Mouse (Mus musculus) adrenal gland, adult 18-20 months (tissue): Measurements from ENCODE around the gene Zfp629. TPM values are rescaled to one million over a fixed set of nuclear protein-coding genes. Genes with fewer than 3 reads are reported as not detected.
"Not testable (repeated sequence)": the region's sequence is repeated elsewhere in the genome, so short reads cannot be mapped to it uniquely, and the experiment has no call there.

Source experiments
- DNase-seq, 2 experiments: peaks; one replicate each; pipeline ENCODE4 v3.0.0; 2021 to 2022; ENCODE audit warnings: low spot score in 2 of 2
- long read RNA-seq, 2 experiments: library from polyadenylated mRNA; stranded (forward); transcript quantifications; one replicate each; pipeline ENCODE4 v2.0.0; 2021
- total RNA-seq, 2 experiments: library from RNA; stranded (reverse); gene quantifications; 1 replicate in 1 of 2; 2 replicates in 1 of 2; pipeline ENCODE4 v1.2.3; 2021

Gene Zfp629
- total RNA-seq, result 10 to 100 TPM; 16.4 to 16.5 TPM
- long read RNA-seq, experiment 1, partial matches to known transcripts, result 0 of 3 reads
- long read RNA-seq, experiment 1, other reads (novel, unspliced or antisense), result 3 of 3 reads
- long read RNA-seq, experiment 2, partial matches to known transcripts, result 0 of 5 reads
- long read RNA-seq, experiment 2, other reads (novel, unspliced or antisense), result 5 of 5 reads

DNA sequence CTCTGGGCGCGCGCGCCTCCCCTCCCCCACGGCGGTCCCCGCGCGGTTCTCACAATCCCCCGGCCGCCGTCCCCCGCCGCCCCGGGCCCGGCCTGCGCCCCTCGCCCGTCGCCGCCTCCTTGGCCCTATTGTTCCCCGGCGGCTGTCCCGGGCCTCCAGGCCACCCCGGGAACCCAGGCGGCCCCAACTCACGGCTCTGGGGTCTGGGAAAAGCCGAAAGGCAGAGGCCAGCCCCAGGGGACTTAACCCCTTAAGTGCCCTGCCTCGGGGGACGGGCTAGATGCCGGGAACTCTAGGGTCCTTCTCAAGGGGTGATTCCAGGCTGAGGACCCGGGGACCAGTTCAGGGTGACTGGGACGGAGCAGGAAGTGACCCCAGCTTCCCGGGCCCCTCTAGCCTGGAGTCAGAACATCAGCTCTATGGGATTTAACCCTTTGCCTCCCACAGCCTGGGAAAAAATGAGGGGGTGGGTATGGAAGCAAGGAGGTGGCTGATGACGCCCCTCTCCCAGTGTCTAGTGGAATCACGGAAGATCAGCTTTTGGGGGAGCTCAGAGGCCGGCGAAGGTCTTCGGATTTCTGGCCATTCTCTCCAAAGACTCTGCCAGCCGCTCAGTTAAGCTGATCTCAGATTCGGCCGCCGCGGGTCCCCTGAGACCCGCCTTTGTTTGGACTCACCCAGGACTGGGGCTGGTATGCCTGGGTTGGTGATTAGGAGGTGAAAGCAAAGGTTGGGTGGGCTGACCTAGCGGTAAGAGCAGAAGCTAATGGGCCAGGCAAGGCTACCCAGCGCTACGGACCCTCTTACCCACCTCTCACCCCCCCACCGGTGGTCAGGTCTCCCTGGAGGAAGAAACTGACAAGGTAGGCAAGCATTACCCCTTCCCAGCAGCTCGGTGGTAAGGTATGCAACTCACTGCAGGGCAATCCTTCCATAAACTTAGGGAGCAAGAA is at the start of gene Zfp629:
Gene Zfp629, minus strand, starts transcription at position 907 of the 953 bp plus-strand sequence.
- peak; percentile 59 to 64 for DNase-seq

GRCm38 (mm10) chr7:127662926-127663325 is 47.3 kb upstream of the Zfp629 start:
- DNase-seq, result no peak

DNA sequence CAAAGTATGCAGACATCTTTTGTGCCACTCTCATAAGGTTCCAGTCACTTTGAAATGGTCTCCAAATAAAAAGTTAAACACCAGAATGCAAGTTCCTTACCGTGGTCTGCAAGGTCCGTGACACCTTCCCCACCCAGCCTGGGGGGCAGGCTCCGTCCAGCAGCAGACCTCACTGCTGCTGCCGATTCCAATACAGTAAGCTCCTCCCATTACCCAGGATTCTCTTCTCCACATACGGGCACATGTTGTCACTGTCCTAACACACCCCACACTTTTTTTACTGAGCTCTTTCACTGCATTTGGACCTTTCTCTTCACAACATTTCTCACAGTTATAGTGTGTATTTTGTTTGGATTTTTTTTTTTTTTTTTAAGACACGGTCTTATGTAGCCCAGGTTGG is 46.2 kb upstream of the Zfp629 start:
- DNase-seq, result no peak

- no peak for DNase-seq
Measured at GRCm38 (mm10) chr7:127660882-127661281, 45.3 kb upstream of the Zfp629 start.

DNA sequence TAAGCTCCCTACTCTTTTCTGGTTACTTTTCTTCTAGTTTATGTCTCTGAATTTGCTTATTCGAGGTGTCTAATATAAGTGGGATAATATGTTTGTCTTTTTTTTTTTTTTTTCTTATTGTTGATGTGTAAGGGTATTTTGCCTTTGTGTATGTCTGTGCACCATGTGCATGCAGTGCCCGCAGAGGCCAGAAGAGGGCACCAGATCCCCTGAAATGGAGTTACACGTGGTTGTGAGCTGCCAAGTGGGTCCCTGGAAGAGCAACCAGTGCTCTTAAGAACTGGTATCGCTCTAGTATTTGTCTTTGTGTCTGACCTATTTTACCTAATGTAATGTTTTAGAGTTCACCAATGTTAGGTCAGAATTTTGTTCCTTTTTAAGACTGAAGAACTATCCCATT is 41.3 kb upstream of the Zfp629 start:
- DNase-seq, result peak; percentile 60 to 75

DNA sequence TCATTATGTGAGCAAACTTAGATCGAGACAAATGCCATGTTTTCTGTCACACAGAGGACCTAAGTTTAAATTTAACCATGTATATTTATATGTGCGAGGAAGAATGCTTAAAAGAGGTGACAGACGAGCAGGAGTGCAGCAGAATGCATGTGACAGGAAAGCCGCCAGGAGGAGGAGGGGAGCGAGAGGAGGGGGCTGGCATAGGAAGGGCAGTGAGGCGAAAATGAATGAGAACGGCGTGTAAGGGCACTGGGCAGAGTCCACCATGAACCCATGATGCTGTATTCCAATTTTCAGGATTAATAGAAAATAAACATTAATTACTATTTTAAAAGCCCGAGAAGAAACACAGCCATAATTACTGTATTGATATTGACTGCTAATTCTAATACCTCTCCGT is 38.7 kb upstream of the Zfp629 start:
- DNase-seq, result no peak

GRCm38 (mm10) chr7:127652050-127652449 is 36.5 kb upstream of the Zfp629 start:
- no peak for DNase-seq

DNA sequence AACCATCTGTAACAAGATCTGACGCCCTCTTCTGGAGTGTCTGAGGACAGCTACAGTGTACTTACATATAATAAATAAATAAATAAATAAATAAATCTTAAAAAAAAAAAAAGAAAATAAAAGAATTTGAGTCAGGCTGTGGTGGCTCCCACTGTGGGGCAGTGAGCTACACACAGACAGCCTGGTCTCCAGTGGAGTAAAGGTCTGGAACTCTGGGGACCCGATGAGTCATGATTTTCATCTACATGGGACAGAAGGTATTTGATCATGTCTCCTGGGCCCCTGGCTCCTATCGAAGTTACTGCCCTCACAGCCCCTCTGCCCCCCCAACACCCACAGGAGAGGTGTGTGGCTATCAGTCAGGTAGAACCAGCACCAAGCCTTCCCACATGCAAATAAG is 36.0 kb upstream of the Zfp629 start:
- no peak for DNase-seq

DNA sequence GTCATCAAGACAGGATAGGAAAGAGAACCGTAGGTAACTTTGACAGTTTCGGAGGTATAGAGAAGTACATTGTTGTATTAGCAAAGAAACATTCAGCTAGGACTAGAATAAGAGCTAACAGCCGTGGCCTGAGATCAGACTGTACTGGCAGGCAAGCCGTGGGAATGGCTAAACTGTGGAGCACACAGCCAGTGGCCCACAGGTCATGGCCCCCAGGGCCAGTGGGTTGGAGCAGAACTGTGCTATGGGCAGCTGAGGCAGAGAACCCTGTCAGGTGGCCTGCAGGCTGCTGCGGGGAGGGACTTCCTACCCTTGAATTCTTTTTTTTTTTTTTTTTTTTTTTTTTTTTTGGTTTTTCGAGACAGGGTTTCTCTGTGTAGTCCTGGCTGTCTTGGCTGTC is 33.6 kb upstream of the Zfp629 start:
- DNase-seq, result no peak

DNA sequence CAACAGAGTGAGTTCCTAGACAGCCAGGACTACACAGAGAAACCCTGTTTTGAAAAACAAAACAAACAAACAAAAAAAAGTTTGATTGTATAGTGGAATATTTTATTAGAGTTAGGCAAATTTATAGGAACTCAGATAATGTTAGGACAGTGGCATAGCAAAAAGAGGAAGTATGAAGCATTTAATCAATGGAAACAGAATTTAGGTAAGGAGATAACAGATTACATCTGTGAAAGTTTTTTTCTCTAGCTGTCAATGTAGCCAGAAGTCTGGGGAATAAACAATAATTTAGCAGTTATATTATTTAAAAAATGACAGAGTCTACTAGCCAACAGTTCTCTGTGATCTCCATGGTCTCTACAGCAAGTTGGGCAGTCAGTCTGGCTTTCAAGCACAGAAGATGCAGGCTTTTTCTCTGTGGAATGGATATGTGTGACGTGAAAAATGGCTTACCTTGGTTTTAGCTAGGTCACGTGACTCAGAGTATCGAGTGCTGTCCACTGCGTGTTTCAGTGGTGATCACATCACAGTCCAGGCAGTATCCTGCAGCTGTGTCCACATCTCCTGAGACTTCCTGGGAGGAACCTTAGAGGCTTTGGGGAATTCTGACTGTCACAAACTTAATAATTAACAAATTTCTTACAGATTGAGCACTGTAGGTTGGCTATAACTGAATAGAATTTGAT is 33.1 kb upstream of the Zfp629 start:
- no peak for DNase-seq

DNA sequence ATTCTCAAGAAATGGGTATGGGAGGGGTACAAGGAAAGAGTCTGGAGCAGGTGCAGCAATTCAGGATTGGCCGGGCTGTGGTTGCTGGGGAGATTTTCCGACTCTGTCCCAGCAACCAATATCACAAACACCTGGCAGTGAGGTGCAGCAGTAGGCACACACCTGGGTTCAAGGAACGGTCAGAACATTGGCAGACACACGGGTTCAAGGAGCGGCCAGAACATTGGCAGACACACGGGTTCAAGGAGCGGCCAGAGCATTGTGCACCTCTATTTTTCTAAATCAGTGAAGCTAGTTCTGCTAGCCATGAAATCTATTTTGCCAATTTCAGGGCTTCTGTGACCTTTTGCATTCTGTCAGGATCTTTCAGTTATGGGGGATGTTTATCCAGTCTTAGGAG is 32.0 kb upstream of the Zfp629 start:
- not testable (repeated sequence) for DNase-seq

DNA sequence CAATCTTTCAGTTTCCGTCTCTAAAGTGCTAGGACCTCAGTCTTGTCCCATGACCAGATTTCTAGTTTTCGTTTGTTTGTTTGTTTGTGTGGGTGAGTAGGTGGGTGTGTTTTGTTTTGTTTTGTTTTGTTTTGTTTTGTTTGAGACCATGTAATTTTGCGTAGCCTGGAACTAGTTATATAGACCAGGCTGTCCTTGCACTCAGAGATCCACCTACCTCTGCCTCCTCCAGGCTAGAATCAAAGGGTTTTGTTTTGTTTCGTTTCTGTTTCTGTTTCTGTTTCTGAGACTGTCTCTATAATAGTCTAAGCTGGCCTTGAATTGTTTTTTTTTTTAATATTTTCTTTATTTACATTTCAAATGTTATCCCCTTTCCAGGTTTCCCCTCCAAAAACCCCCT is 30.8 kb upstream of the Zfp629 start:
- DNase-seq, result no peak

DNA sequence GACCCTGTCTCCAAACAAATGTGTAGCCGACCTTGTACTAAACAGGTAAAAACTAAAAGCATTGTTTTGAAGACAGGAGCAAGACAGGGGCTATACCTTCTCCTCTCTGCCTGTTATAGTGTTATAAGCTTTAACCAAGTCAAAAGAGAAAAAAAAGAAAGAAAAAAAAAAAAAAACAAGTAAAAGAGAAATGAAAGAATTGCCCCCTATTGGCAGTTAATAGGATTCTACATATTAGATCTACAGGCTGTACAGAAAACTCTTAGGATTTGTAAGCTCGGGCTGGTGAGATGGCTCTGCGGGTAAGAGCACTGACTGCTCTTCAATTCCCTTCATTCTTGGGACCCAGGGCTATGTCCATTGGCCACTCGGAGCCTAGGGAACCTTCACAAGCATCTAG is 26.7 kb upstream of the Zfp629 start:
- no peak for DNase-seq

- DNase-seq, result no peak
Measured at GRCm38 (mm10) chr7:127641260-127641659, 25.7 kb upstream of the Zfp629 start.

DNA sequence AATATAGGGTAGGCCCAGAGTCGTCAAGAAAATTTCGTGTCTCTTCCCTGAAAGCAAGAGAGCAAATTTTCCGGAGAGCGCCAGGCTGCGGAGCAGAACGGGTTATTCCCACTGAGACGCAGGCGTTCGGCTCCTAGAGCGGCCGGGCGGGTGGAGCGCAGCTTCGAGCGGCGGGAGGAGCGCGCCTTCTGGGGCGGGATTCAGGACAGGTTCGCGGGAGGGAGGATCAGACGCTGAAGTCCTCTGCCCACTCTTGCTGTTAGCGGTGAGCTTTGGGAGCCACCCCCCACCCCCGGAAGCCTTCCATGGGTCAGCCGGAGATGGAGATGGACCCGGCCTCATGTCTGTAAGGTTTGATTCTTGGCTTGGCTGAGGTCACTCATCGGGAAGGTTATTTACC is 21.4 kb upstream of the Zfp629 start:
- peak; percentile 71 to 73 for DNase-seq

DNA sequence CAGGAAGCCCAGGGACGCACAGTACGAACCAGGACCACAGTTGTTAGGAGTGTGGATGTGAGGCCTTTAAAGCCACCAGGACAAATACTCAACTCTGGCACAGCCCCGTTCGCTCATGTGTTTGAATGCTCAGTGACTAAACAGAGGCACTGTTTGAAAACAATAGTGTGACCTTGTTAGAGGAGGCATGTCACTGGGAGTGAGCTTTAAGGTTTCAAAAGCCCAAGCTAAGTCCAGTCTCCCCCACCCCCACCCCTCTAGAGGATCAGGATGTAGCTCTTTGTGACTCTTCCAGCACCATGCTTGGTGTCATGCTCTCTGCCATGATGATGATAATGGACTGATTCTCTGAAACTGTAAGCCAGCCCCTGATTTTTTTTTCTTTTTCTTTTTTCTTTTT is 15.8 kb upstream of the Zfp629 start:
- no peak for DNase-seq

DNA sequence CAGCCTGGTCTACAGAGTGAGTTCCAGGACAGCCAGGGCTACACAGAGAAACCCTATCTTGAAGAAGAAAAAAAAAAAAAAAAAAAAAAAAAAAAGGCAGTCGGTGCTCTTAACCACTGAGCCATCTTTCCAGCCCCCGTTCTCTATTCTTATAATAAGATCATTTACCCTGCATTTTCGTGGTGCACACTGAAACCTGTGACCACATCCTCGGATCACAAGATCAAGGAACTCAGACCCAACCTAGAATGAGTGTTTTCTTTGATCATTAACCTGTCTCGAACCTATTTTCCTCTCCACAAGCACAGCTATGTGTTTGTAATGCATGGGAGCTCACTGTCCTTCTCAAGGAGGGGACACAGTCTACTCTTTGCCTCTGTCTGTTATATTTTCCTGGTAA is 13.0 kb upstream of the Zfp629 start:
- no peak for DNase-seq

DNA sequence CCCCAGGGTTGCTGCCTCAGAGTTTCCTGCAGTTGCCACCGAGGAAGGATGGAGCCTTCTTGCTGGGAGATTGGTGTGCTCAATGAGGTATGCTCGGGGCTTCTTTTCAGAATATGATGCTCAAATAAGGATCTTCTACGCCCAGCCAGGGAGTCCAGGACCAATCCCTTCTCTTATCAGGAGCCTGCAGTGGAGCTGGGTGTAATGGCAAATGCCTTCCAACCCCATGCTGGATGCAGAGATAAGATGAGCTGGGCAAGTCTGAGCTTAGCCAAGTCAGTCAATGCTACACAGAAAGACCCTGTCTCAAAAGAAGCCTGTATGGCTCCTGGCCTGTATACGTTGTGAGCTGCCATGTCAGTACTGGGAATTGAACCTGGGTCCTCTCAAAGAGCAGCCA is 10.9 kb upstream of the Zfp629 start:
- DNase-seq, result no peak

- DNase-seq, result no peak
Measured at GRCm38 (mm10) chr7:127626039-127626438, 10.4 kb upstream of the Zfp629 start.

- DNase-seq, result not testable (repeated sequence)
Measured at GRCm38 (mm10) chr7:127618402-127618801, 2.8 kb upstream of the Zfp629 start.

DNA sequence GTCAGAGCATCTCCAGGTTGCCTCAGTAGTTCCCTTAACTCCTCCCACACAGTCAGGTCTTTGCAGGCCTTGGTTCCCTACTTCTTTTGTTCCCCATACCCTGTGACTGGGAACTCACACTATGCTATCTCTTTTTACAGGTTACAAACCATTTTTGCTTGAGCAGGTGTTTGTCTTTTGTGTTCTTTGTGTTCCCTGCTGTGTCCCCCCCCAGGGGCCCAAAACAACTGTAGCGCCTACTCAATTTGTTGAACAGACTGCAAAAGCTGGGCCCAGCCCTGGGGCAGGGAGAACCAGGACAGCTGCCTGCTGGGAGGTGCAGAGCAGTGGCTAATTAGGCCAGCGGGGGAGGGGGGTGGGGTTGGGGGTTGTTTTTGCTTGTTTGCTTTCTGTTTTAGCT is 2.4 kb upstream of the Zfp629 start:
- DNase-seq, result no peak

- DNase-seq, result no peak
Measured at GRCm38 (mm10) chr7:127616881-127617280, 1.3 kb upstream of the Zfp629 start.
